Mouse (Mus musculus) 3134 (cell line): ENCODE data around the gene Utp14a.

Experiments used
- DNase-seq: peaks from one replicate; pipeline ENCODE4 v3.0.0-alpha.2; 2011; ENCODE audit warnings: low spot score; ENCODE audit not compliant: insufficient read length; ENCODE audit errors: extremely low read depth

Gene Utp14a

DNA sequence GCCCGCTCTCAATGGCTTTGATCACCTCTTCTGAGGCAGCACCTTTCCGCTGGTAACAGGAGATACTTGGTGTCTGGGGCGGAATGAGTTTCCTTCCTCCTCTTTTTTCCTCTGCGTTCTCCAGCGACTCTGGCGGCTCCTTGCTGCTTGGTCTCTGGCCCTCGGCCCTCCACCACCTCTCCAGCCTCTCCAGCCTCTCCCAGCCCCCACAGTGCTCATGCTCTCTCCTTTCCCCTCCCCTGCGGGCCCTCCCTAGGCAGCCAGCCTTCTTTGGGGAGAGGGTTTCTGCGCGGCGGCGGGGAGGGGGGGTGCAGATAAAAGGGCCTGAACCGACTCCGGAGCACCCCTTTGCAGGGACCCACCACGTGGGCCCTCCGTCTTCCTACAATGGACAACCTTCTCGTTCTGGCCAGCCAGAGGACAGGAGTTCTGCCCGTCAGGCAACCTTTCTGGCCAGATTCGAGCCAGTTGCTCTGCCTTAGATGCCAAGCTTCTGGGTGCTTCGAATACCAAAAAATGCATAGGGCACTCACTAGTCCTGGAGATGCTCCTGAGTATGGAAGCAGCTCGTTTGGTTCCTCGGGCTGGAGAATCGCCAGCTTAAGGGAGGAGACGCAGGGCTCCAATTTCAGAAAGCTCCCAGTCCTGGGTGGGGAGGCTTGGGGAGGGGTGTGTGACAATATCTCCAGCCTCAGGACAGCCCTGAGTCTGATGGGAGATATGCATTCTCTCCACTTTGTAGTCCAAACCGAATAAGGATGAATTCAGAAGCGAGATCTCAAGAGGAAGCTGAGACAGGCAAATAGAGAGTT lies 54.2 kb downstream of the Utp14a start:
- DNase-seq, result no peak

- DNase-seq, result no peak
Observed at GRCm38 (mm10) chrX:48311727-48312126, 55.1 kb downstream of the Utp14a start.

DNA sequence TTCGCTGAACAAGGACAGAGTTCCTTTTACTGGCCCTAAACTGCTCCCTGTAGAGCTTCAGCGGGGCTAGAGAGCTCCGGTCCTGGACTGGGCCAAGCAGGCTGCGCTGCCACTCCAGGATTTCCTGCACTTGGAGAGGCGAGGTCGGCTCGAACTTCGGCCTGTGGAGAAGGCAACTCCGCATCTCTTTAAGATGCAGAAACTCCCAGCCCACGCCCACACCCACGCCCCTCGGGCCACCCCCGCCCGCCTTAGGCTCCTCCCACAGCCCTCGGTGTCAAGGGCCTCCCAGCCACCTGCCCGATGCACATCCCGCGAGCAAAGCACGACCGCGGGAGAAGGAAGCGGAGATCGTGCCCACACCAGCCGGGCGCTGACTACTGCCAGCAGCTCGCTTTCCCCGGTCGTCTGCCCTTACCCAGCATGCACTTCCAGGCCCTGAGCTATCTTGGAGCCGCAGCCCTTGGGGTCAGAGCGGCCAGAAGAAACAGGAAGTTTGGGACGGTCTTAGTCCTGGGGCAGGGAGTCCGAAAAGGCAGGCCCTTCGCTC lies 57.9 kb downstream of the Utp14a start:
- DNase-seq, result peak; percentile 12

GRCm38 (mm10) chrX:48317444-48317843 lies 60.8 kb downstream of the Utp14a start:
- DNase-seq, result no peak

- peak; percentile 28 for DNase-seq
Observed at GRCm38 (mm10) chrX:48318194-48318593, 61.5 kb downstream of the Utp14a start.
